Mouse (Mus musculus): ENCODE results near the gene Efhc1. TPM values are rescaled to one million over a fixed set of nuclear protein-coding genes. Genes with fewer than 3 reads are reported as not detected.
A peak's percentile ranks its signal among the peaks of the same experiment; 100 is the strongest.

Efhc1 gene
- polyA plus RNA-seq, 1 experiment from 2014 or later, result 2.5 TPM

- Histone ChIP-seq H3K9ac (replicated peaks; ENCODE audit: low read length) (no peak overlapping the region), H3K4me2 (replicated peaks; ENCODE audit: low read depth, low read length) (no peak overlapping the region), H3K4me1 (ENCODE audit: insufficient read depth, low read length) (peaks cover 14% of the 10 kb centered on the region), H3K36me3 (ENCODE audit: insufficient read depth, low read length) (peaks cover 27% of the 10 kb centered on the region), H3K9me3 (ENCODE audit: low read length) (no peaks in the 10 kb centered on the region), H3K27ac (ENCODE audit: low read length) (0 out of 2 replicates have a peak overlapping the region, but pooled peaks have one; percentile 15), H3K27me3 (ENCODE audit: insufficient read depth, low read length) (no peaks in the 10 kb centered on the region), H3K4me3 (ENCODE audit: low read length) (no peak overlapping the region)
- WGBS, result 59% methylated on average over 13 of the region's 13 CpGs
- peak; percentile 55; the same call in 1 of the 2 replicates for ATAC-seq (ENCODE audit: low FRiP score, low TSS enrichment)
Measured at GRCm38 (mm10) chr1:20997881-20998389, 46.5 kb downstream of the Efhc1 start.

- no peak overlapping the region for H3K9ac ChIP-seq (replicated peaks; ENCODE audit: low read length)
- peaks cover 56% of the 10 kb centered on the region for H3K36me3 ChIP-seq (ENCODE audit: insufficient read depth, low read length)
- ATAC-seq (ENCODE audit: low FRiP score, low TSS enrichment), result peak; percentile 33
- H3K4me1 ChIP-seq (ENCODE audit: insufficient read depth, low read length), result peaks cover 5% of the 10 kb centered on the region; the same call in 1 of the 2 replicates
- H3K9me3 ChIP-seq (ENCODE audit: low read length), result no peaks in the 10 kb centered on the region
- H3K4me3 ChIP-seq (ENCODE audit: low read length), result no peak overlapping the region
- no peaks in the 10 kb centered on the region for H3K27me3 ChIP-seq (ENCODE audit: insufficient read depth, low read length)
- H3K27ac ChIP-seq (ENCODE audit: low read length), result no peak overlapping the region
- 89% methylated on average over 14 of the region's 14 CpGs for WGBS
- H3K4me2 ChIP-seq (replicated peaks; ENCODE audit: low read depth, low read length), result no peak overlapping the region
Measured at GRCm38 (mm10) chr1:21002246-21003142, 51.1 kb downstream of the Efhc1 start.

GRCm38 (mm10) chr1:21004596-21004995, 53.2 kb downstream of the Efhc1 start:
- peaks cover 56% of the 10 kb centered on the region for H3K36me3 ChIP-seq (ENCODE audit: insufficient read depth, low read length)
- no peak for ATAC-seq (ENCODE audit: low FRiP score, low TSS enrichment)
- 68% methylated on average over 8 of the region's 8 CpGs for WGBS

GRCm38 (mm10) chr1:21006775-21007174, 55.3 kb downstream of the Efhc1 start:
- H3K9ac ChIP-seq (replicated peaks; ENCODE audit: low read length), result no peak overlapping the region
- 88% methylated on average over 5 of the region's 5 CpGs for WGBS
- no peak overlapping the region for H3K27ac ChIP-seq (ENCODE audit: low read length)
- no peaks in the 10 kb centered on the region for H3K27me3 ChIP-seq (ENCODE audit: insufficient read depth, low read length)
- H3K4me3 ChIP-seq (ENCODE audit: low read length), result no peak overlapping the region
- no peak overlapping the region for H3K4me2 ChIP-seq (replicated peaks; ENCODE audit: low read depth, low read length)
- H3K36me3 ChIP-seq (ENCODE audit: insufficient read depth, low read length), result peaks cover 57% of the 10 kb centered on the region
- no peaks in the 10 kb centered on the region for H3K9me3 ChIP-seq (ENCODE audit: low read length)
- ATAC-seq (ENCODE audit: low FRiP score, low TSS enrichment), result no peak
- H3K4me1 ChIP-seq (ENCODE audit: insufficient read depth, low read length), result peaks cover 4% of the 10 kb centered on the region; the same call in 1 of the 2 replicates

More at GRCm38 (mm10) chr1:21004596-21004995, 53.2 kb downstream of the Efhc1 start:
- Histone ChIP-seq H3K9me3 (ENCODE audit: low read length) (no peaks in the 10 kb centered on the region), H3K4me1 (ENCODE audit: insufficient read depth, low read length) (0 out of 2 replicates have a peak, but pooled peaks cover 4% of the 10 kb centered on the region), H3K27ac (ENCODE audit: low read length) (no peak overlapping the region), H3K4me2 (replicated peaks; ENCODE audit: low read depth, low read length) (no peak overlapping the region), H3K4me3 (ENCODE audit: low read length) (no peak overlapping the region), H3K9ac (replicated peaks; ENCODE audit: low read length) (no peak overlapping the region), H3K27me3 (ENCODE audit: insufficient read depth, low read length) (no peaks in the 10 kb centered on the region)

- no peak overlapping the region for H3K4me2 ChIP-seq (replicated peaks; ENCODE audit: low read depth, low read length)
- no peaks in the 10 kb centered on the region for H3K9me3 ChIP-seq (ENCODE audit: low read length)
- no peaks in the 10 kb centered on the region for H3K27me3 ChIP-seq (ENCODE audit: insufficient read depth, low read length)
- H3K27ac ChIP-seq (ENCODE audit: low read length), result no peak overlapping the region
- peaks cover 48% of the 10 kb centered on the region for H3K36me3 ChIP-seq (ENCODE audit: insufficient read depth, low read length)
- ATAC-seq (ENCODE audit: low FRiP score, low TSS enrichment), result 0 out of 2 replicates have a peak, but pooled peaks have one; percentile 20
- H3K4me3 ChIP-seq (ENCODE audit: low read length), result no peak overlapping the region
- WGBS, result 46% methylated on average over 7 of the region's 7 CpGs
- no peak overlapping the region for H3K9ac ChIP-seq (replicated peaks; ENCODE audit: low read length)
- H3K4me1 ChIP-seq (ENCODE audit: insufficient read depth, low read length), result peaks cover 4% of the 10 kb centered on the region; the same call in 1 of the 2 replicates
Measured at GRCm38 (mm10) chr1:21007941-21008701, 56.7 kb downstream of the Efhc1 start.

GRCm38 (mm10) chr1:21008891-21009290, 57.5 kb downstream of the Efhc1 start:
- Histone ChIP-seq H3K27ac (ENCODE audit: low read length) (no peak overlapping the region), H3K36me3 (ENCODE audit: insufficient read depth, low read length) (peaks cover 42% of the 10 kb centered on the region), H3K9ac (replicated peaks; ENCODE audit: low read length) (no peak overlapping the region), H3K4me2 (replicated peaks; ENCODE audit: low read depth, low read length) (no peak overlapping the region), H3K4me3 (ENCODE audit: low read length) (no peak overlapping the region), H3K4me1 (ENCODE audit: insufficient read depth, low read length) (peaks cover 4% of the 10 kb centered on the region; the same call in 1 of the 2 replicates), H3K27me3 (ENCODE audit: insufficient read depth, low read length) (no peaks in the 10 kb centered on the region), H3K9me3 (ENCODE audit: low read length) (no peaks in the 10 kb centered on the region)
- no peak for ATAC-seq (ENCODE audit: low FRiP score, low TSS enrichment)
- 66% methylated on average over 4 of the region's 4 CpGs for WGBS

- no peaks in the 10 kb centered on the region for H3K9me3 ChIP-seq (ENCODE audit: low read length)
- H3K4me3 ChIP-seq (ENCODE audit: low read length), result no peak overlapping the region
- H3K36me3 ChIP-seq (ENCODE audit: insufficient read depth, low read length), result peaks cover 32% of the 10 kb centered on the region
- no peak overlapping the region for H3K9ac ChIP-seq (replicated peaks; ENCODE audit: low read length)
- no peak overlapping the region for H3K4me2 ChIP-seq (replicated peaks; ENCODE audit: low read depth, low read length)
- ATAC-seq (ENCODE audit: low FRiP score, low TSS enrichment), result no peak
- H3K27me3 ChIP-seq (ENCODE audit: insufficient read depth, low read length), result no peaks in the 10 kb centered on the region
- no peak overlapping the region for H3K27ac ChIP-seq (ENCODE audit: low read length)
- 62% methylated on average over 6 of the region's 6 CpGs for WGBS
- H3K4me1 ChIP-seq (ENCODE audit: insufficient read depth, low read length), result peaks cover 4% of the 10 kb centered on the region; the same call in 1 of the 2 replicates
Measured at GRCm38 (mm10) chr1:21010282-21010800, 58.9 kb downstream of the Efhc1 start.

GRCm38 (mm10) chr1:21014463-21014862, 63.0 kb downstream of the Efhc1 start:
- 58% methylated on average over 8 of the region's 8 CpGs for WGBS
- Histone ChIP-seq H3K27ac (ENCODE audit: low read length) (no peak overlapping the region), H3K4me3 (ENCODE audit: low read length) (no peak overlapping the region), H3K4me2 (replicated peaks; ENCODE audit: low read depth, low read length) (no peak overlapping the region), H3K4me1 (ENCODE audit: insufficient read depth, low read length) (no peaks in the 10 kb centered on the region; the same call in 1 of the 2 replicates), H3K36me3 (ENCODE audit: insufficient read depth, low read length) (peaks cover 21% of the 10 kb centered on the region), H3K9me3 (ENCODE audit: low read length) (no peaks in the 10 kb centered on the region), H3K27me3 (ENCODE audit: insufficient read depth, low read length) (no peaks in the 10 kb centered on the region), H3K9ac (replicated peaks; ENCODE audit: low read length) (no peak overlapping the region)
- ATAC-seq (ENCODE audit: low FRiP score, low TSS enrichment), result peak; percentile 93

GRCm38 (mm10) chr1:21023101-21023500, 71.7 kb downstream of the Efhc1 start:
- no peaks in the 10 kb centered on the region for H3K36me3 ChIP-seq (ENCODE audit: insufficient read depth, low read length)
- no peaks in the 10 kb centered on the region for H3K27me3 ChIP-seq (ENCODE audit: insufficient read depth, low read length)
- H3K4me2 ChIP-seq (replicated peaks; ENCODE audit: low read depth, low read length), result no peak overlapping the region
- H3K9ac ChIP-seq (replicated peaks; ENCODE audit: low read length), result no peak overlapping the region
- WGBS, result 82% methylated on average over 3 of the region's 3 CpGs
- H3K4me1 ChIP-seq (ENCODE audit: insufficient read depth, low read length), result no peaks in the 10 kb centered on the region; the same call in 1 of the 2 replicates
- ATAC-seq (ENCODE audit: low FRiP score, low TSS enrichment), result peak; percentile 19; the same call in 1 of the 2 replicates
- no peaks in the 10 kb centered on the region for H3K9me3 ChIP-seq (ENCODE audit: low read length)
- H3K4me3 ChIP-seq (ENCODE audit: low read length), result no peak overlapping the region
- H3K27ac ChIP-seq (ENCODE audit: low read length), result no peak overlapping the region

All from kidney, embryonic 16.5 days (tissue).